ENCODE assay signal across 42 mouse cellular contexts in the genomic region with DNA sequence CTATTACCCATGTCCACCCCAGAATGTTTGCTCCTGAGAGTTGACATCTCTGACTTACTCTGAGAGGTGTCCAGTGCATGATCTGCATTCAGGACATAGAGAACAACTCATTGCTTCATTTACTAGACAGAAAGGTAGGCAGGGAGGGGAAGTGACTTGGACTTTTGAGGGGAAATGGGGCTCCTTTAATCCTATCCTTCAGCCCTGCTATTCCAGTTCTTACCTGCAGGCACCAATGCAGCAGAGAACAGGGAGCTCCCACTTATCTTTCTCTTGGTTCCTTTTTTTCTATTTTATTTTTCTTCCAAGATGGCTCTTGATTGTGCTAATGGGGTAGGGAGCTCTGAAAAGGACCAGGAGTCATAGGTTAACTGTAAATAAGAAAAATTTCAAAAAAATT. TPM values are rescaled to one million over a fixed set of nuclear protein-coding genes. Genes with fewer than 3 reads are reported as not detected.
DNase-seq lines count a peak whose midpoint lies in the region; ATAC-seq and TF ChIP-seq lines count a peak whose summit lies in the region.
"Had no signal": no experiment of that assay in that cellular context is flagged by ENCODE, and none has a peak within 500 bp of the region (broad histone marks: within the 10 kb centered on the region; RNA-seq: fewer than 3 reads in every experiment).

No protein-coding gene starts in this region.

- no peaks in the 10 kb centered on the region for H3K27me3 ChIP-seq in forebrain, postnatal 0 days (ENCODE audit: insufficient read depth, low read length)
- H3K27me3 ChIP-seq in forebrain, embryonic 13.5 days: peaks cover 10% of the 10 kb centered on the region
- H3K27me3 ChIP-seq in E14TG2a.4 (ENCODE audit: insufficient read depth, low read length): peaks cover 37% of the 10 kb centered on the region
- H3K27me3 ChIP-seq: CH12.LX had no signal

- peaks cover 22% of the 10 kb centered on the region for H3K4me1 ChIP-seq in forebrain, postnatal 0 days (ENCODE audit: insufficient read depth)
- H3K4me1 ChIP-seq in forebrain, embryonic 13.5 days: peaks cover 34% of the 10 kb centered on the region
- peaks cover 17% of the 10 kb centered on the region for H3K4me1 ChIP-seq in E14TG2a.4 (replicated peaks; ENCODE audit: low read depth, low read length)

- no peak overlapping the region for H3K9ac ChIP-seq in forebrain, postnatal 0 days
- H3K9ac ChIP-seq in forebrain, embryonic 13.5 days: no peak overlapping the region
- H3K9ac ChIP-seq: heart, embryonic 13.5 days had no signal

- H3K36me3 ChIP-seq in forebrain, postnatal 0 days (ENCODE audit: insufficient read depth): peaks cover 15% of the 10 kb centered on the region
- peaks cover 25% of the 10 kb centered on the region for H3K36me3 ChIP-seq in forebrain, embryonic 13.5 days (ENCODE audit: poor library complexity, severe bottlenecking)
- peaks cover 24% of the 10 kb centered on the region for H3K36me3 ChIP-seq in E14TG2a.4 (ENCODE audit: insufficient read depth, low read length)

- intact Hi-C loops in left cerebral cortex, adult 2 months (cut with DNase I): no loop called here

- no peak for DNase-seq in forebrain, postnatal 0 days
- no peak for DNase-seq in left cerebral cortex, adult 2 months (ENCODE audit: extremely low spot score in 1 of 2, low spot score in 2 of 2)
- no peak for DNase-seq in left cerebral cortex, adult 9 months (ENCODE audit: low spot score in 2 of 2)
- no peak for DNase-seq in kidney, postnatal 36 days
- DNase-seq: adrenal gland, postnatal 36 days; cerebellum, adult 18-20 months; cerebellum, postnatal 10 days; heart, postnatal 14 days; layer of hippocampus, adult 9-11 months; lung, adult 18-20 months; lung, postnatal 14 days; right cerebral cortex, postnatal 4 days; thymus, adult 2 months; thymus, postnatal 36 days had no signal

- peak; percentile 35; the same call in 1 of the 2 replicates for TF ChIP-seq CTCF in forebrain, postnatal 0 days (IDR thresholded peaks at IDR 0.05; ENCODE audit: low read depth)
- peak; percentile 16 for TF ChIP-seq CTCF in left cerebral cortex, adult 2 months (IDR thresholded peaks at IDR 0.05)
- peak; percentile 19; the same call in 1 of the 2 replicates for TF ChIP-seq CTCF in E14TG2a.4 (conservative IDR thresholded peaks at IDR 0.05; ENCODE audit: low read length)

- no peak overlapping the region for H3K4me3 ChIP-seq in forebrain, postnatal 0 days (ENCODE audit: low read depth, low read length)
- H3K4me3 ChIP-seq in forebrain, embryonic 13.5 days: no peak overlapping the region
- no peak overlapping the region for H3K4me3 ChIP-seq in left cerebral cortex, adult 2 months
- H3K4me3 ChIP-seq in E14TG2a.4 (replicated peaks; ENCODE audit: low read length): no peak overlapping the region
- H3K4me3 ChIP-seq: myocyte had no signal

- ATAC-seq in forebrain, postnatal 0 days: no peak
- no peak for ATAC-seq in forebrain, embryonic 13.5 days
- ATAC-seq in granulocyte monocyte progenitor cell, adult 5-6 weeks (replicated peaks; ENCODE audit: poor library complexity, severe bottlenecking): peak; percentile 52
- ATAC-seq in frontal cortex, adult (ENCODE audit: low TSS enrichment): no peak
- ATAC-seq: forebrain, embryonic 14.5 days; hindbrain, embryonic 16.5 days; midbrain, embryonic 16.5 days had no signal

- H3K27ac ChIP-seq in forebrain, postnatal 0 days (ENCODE audit: low read depth, low read length): no peak overlapping the region
- H3K27ac ChIP-seq in forebrain, embryonic 13.5 days: no peak overlapping the region
- H3K27ac ChIP-seq in left cerebral cortex, adult 2 months: no peak overlapping the region
- H3K27ac ChIP-seq: heart, embryonic 13.5 days; hindbrain, embryonic 10.5 days; limb, embryonic 13.5 days; midbrain, embryonic 10.5 days; neural tube, embryonic 12.5 days had no signal

- H3K9me3 ChIP-seq in forebrain, postnatal 0 days (ENCODE audit: low read length): no peaks in the 10 kb centered on the region
- H3K9me3 ChIP-seq in forebrain, embryonic 13.5 days (replicated peaks): no peaks in the 10 kb centered on the region
- H3K9me3 ChIP-seq in E14TG2a.4 (ENCODE audit: low read length): no peaks in the 10 kb centered on the region
- H3K9me3 ChIP-seq: G1E; heart, embryonic 13.5 days; hindbrain, embryonic 10.5 days; limb, embryonic 13.5 days; midbrain, embryonic 10.5 days; neural tube, embryonic 12.5 days had no signal

- H3K4me2 ChIP-seq in forebrain, postnatal 0 days (ENCODE audit: low read depth): no peak overlapping the region
- H3K4me2 ChIP-seq in forebrain, embryonic 13.5 days: no peak overlapping the region

RNA-seq across cellular contexts. Expression of a gene that starts 1.6 kb away (rescaled TPM):
- total RNA-seq in forebrain, postnatal 0 days (2014; rRNA removed): 154 and 167 TPM in 2 replicates
- 142 and 162 TPM in 2 replicates for polyA plus RNA-seq in forebrain, postnatal 0 days (2015; fragmentation: Nextera tagmentation; extraction: Ambion mirVana)
- 120 and 122 TPM in 2 replicates for polyA plus RNA-seq in forebrain, embryonic 13.5 days (2015; fragmentation: Nextera tagmentation; extraction: Ambion mirVana)
- total RNA-seq in left cerebral cortex, adult 2 months (2021): 100 to 1,000 TPM; 221 to 237 TPM
- total RNA-seq in granulocyte monocyte progenitor cell, adult 5-6 weeks (2014; fragmentation: Nextera tagmentation): 68.9 and 76.2 TPM in 2 replicates
- total RNA-seq in granulocyte monocyte progenitor cell, adult 5-6 weeks (2017): 118 and 138 TPM in 2 replicates

RNA-seq across cellular contexts. Expression of a gene that starts 23.9 kb away (rescaled TPM):
- 15.9 and 18.0 TPM in 2 replicates for total RNA-seq in forebrain, postnatal 0 days (2014; rRNA removed)
- 7.9 and 9.2 TPM in 2 replicates for polyA plus RNA-seq in forebrain, postnatal 0 days (2015; fragmentation: Nextera tagmentation; extraction: Ambion mirVana)
- polyA plus RNA-seq in forebrain, embryonic 13.5 days (2015; fragmentation: Nextera tagmentation; extraction: Ambion mirVana): 9.0 and 10.2 TPM in 2 replicates
- total RNA-seq in left cerebral cortex, adult 2 months (2021): 10 to 100 TPM; 23.1 to 27.9 TPM
- 13.0 and 14.9 TPM in 2 replicates for total RNA-seq in granulocyte monocyte progenitor cell, adult 5-6 weeks (2014; fragmentation: Nextera tagmentation)
- 13.6 and 17.2 TPM in 2 replicates for total RNA-seq in granulocyte monocyte progenitor cell, adult 5-6 weeks (2017)

RNA-seq across cellular contexts. Expression of a gene that starts 24.3 kb away (rescaled TPM):
- total RNA-seq in forebrain, postnatal 0 days (2014; rRNA removed): 78.7 and 99.8 TPM in 2 replicates
- 68.7 and 76.7 TPM in 2 replicates for polyA plus RNA-seq in forebrain, postnatal 0 days (2015; fragmentation: Nextera tagmentation; extraction: Ambion mirVana)
- polyA plus RNA-seq in forebrain, embryonic 13.5 days (2015; fragmentation: Nextera tagmentation; extraction: Ambion mirVana): 125 and 130 TPM in 2 replicates
- total RNA-seq in left cerebral cortex, adult 2 months (2021): 10 to 100 TPM; 78.3 to 99.1 TPM
- total RNA-seq in granulocyte monocyte progenitor cell, adult 5-6 weeks (2014; fragmentation: Nextera tagmentation): 128 and 155 TPM in 2 replicates
- 129 and 167 TPM in 2 replicates for total RNA-seq in granulocyte monocyte progenitor cell, adult 5-6 weeks (2017)

RNA-seq across cellular contexts. Expression of a gene that starts 42.2 kb away (rescaled TPM):
- total RNA-seq in forebrain, postnatal 0 days (2014; rRNA removed): not detected in 2 replicates
- 0.16 TPM in 1 of 2 replicates, not detected in the other for polyA plus RNA-seq in forebrain, postnatal 0 days (2015; fragmentation: Nextera tagmentation; extraction: Ambion mirVana)
- polyA plus RNA-seq in forebrain, embryonic 13.5 days (2015; fragmentation: Nextera tagmentation; extraction: Ambion mirVana): not detected in 2 replicates
- total RNA-seq in left cerebral cortex, adult 2 months (2021): not detected
- not detected in 2 replicates for total RNA-seq in granulocyte monocyte progenitor cell, adult 5-6 weeks (2014; fragmentation: Nextera tagmentation)
- total RNA-seq in granulocyte monocyte progenitor cell, adult 5-6 weeks (2017): not detected in 2 replicates
- total RNA-seq: adrenal gland, adult 18-20 months; adrenal gland, postnatal 36 days; CH12.LX; G1E; gastrocnemius, adult 8-10 months; gastrocnemius, postnatal 4 days; heart, adult 8-10 months; heart, postnatal 14 days; left cerebral cortex, adult 18-20 months; left cerebral cortex, postnatal 36 days had no signal
- polyA plus RNA-seq: brain, embryonic 14.5 days; cortical plate, adult 2 months; embryonic facial prominence, embryonic 11.5 days; forebrain, embryonic 14.5 days; G1E; hindbrain, embryonic 10.5 days; kidney, embryonic 16.5 days; large intestine, adult 2 months; limb, embryonic 13.5 days; liver, embryonic 11.5 days; midbrain, embryonic 16.5 days; myocyte; neural tube, embryonic 12.5 days; spleen, adult 2 months; thymus, adult 2 months had no signal

RNA-seq across cellular contexts. Expression of a gene that starts 43.4 kb away (rescaled TPM):
- not detected in 2 replicates for total RNA-seq in forebrain, postnatal 0 days (2014; rRNA removed)
- 0.45 TPM in 1 of 2 replicates, not detected in the other for polyA plus RNA-seq in forebrain, postnatal 0 days (2015; fragmentation: Nextera tagmentation; extraction: Ambion mirVana)
- polyA plus RNA-seq in forebrain, embryonic 13.5 days (2015; fragmentation: Nextera tagmentation; extraction: Ambion mirVana): 0.25 and 0.48 TPM in 2 replicates
- total RNA-seq in left cerebral cortex, adult 2 months (2021): not detected
- not detected in 2 replicates for total RNA-seq in granulocyte monocyte progenitor cell, adult 5-6 weeks (2014; fragmentation: Nextera tagmentation)
- not detected in 2 replicates for total RNA-seq in granulocyte monocyte progenitor cell, adult 5-6 weeks (2017)
- total RNA-seq: adrenal gland, adult 18-20 months; adrenal gland, postnatal 36 days; CH12.LX; G1E; gastrocnemius, adult 8-10 months; gastrocnemius, postnatal 4 days; heart, adult 8-10 months; heart, postnatal 14 days; left cerebral cortex, adult 18-20 months; left cerebral cortex, postnatal 36 days had no signal
- polyA plus RNA-seq: brain, embryonic 14.5 days; cortical plate, adult 2 months; embryonic facial prominence, embryonic 11.5 days; forebrain, embryonic 14.5 days; G1E; heart, embryonic 13.5 days; kidney, embryonic 16.5 days; large intestine, adult 2 months; limb, embryonic 13.5 days; liver, embryonic 11.5 days; midbrain, embryonic 10.5 days; myocyte; spleen, adult 2 months had no signal
